Mouse (Mus musculus) liver, adult 2 months (tissue): Measurements from ENCODE around the gene Tmem143. TPM values are rescaled to one million over a fixed set of nuclear protein-coding genes. Genes with fewer than 3 reads are reported as not detected.
A peak's percentile ranks its signal among the peaks of the same experiment; 100 is the strongest.

Experiments
- DNase-seq: peaks from one replicate; pipeline ENCODE4 v3.0.0-alpha.2; 2011; ENCODE audit warnings: low read depth, low spot score; ENCODE audit errors: extremely low read depth
- H3K27ac ChIP-seq: fragments of 200-500 bp; replicated peaks from 2 replicates; pipeline ENCODE4 v1.5.1; 2012; ENCODE audit warnings: low read depth, mild to moderate bottlenecking, control low read depth, inconsistent platforms, low read length; ENCODE audit not compliant: insufficient read depth
- H3K27me3 ChIP-seq: fragments of 200-500 bp; 2 replicates; pipeline ENCODE4 v1.6.1; 2012; ENCODE audit warnings: mild to moderate bottlenecking, moderate library complexity, low read length, inconsistent platforms; ENCODE audit not compliant: control insufficient read depth, insufficient read depth
- H3K36me3 ChIP-seq: fragments of 200-500 bp; 2 replicates; pipeline ENCODE4 v1.6.1; 2012; ENCODE audit warnings: low read length, inconsistent platforms; ENCODE audit not compliant: control insufficient read depth, insufficient read depth
- H3K4me1 ChIP-seq: fragments of 200-500 bp; 2 replicates; pipeline ENCODE4 v1.6.1; 2011; ENCODE audit warnings: low read length; ENCODE audit not compliant: control insufficient read depth, insufficient read depth
- H3K4me3 ChIP-seq: fragments of 200-500 bp; 2 replicates; pipeline ENCODE4 v1.5.1; 2011; ENCODE audit warnings: low read depth, mild to moderate bottlenecking, control low read depth, low read length, moderate library complexity; ENCODE audit not compliant: insufficient read depth
- H3K79me2 ChIP-seq: fragments of 200-500 bp; 2 replicates; pipeline ENCODE4 v1.6.1; 2012; ENCODE audit warnings: inconsistent platforms, mild to moderate bottlenecking, low read length, moderate library complexity; ENCODE audit not compliant: control insufficient read depth, insufficient read depth
- H3K9ac ChIP-seq: fragments of 200-500 bp; 2 replicates; pipeline ENCODE4 v1.6.1; 2012; ENCODE audit warnings: low read depth, mild to moderate bottlenecking, control low read depth, inconsistent platforms, low read length
- CTCF ChIP-seq: fragments of 200-500 bp; IDR thresholded peaks from 2 replicates; pipeline ENCODE4 v1.5.1; 2011; ENCODE audit warnings: low read depth, low read length, control low read depth
- POLR2A ChIP-seq: fragments of 200-500 bp; IDR thresholded peaks from 2 replicates; pipeline ENCODE4 v1.6.1; 2011; ENCODE audit warnings: low read length, control low read depth; ENCODE audit not compliant: insufficient read depth; ENCODE audit errors: extremely low read depth
- WGBS: fragments of 180-500 bp; shearing (Covaris S2); methylation state at CpG from one replicate; pipeline ENCODE4 v1.1.7; 2018; 5-methylcytosine and 5-hydroxymethylcytosine counted together
- polyA plus RNA-seq: library from polyadenylated mRNA; depleted of rRNA; stranded (reverse); fragments of >200 nt; gene quantifications from 2 replicates; pipeline ENCODE4 v1.2.3, GENCODE M21; 2012; rRNA removed
- total RNA-seq: library from RNA; depleted of rRNA; stranded (reverse); fragments of >200 nt; gene quantifications from 2 replicates; pipeline ENCODE4 v1.2.3, GENCODE M21; 2014; rRNA removed

Tmem143 gene
- total RNA-seq (16.6 and 27.7 TPM in 2 replicates), polyA plus RNA-seq (53.7 and 59.5 TPM in 2 replicates)

DNA sequence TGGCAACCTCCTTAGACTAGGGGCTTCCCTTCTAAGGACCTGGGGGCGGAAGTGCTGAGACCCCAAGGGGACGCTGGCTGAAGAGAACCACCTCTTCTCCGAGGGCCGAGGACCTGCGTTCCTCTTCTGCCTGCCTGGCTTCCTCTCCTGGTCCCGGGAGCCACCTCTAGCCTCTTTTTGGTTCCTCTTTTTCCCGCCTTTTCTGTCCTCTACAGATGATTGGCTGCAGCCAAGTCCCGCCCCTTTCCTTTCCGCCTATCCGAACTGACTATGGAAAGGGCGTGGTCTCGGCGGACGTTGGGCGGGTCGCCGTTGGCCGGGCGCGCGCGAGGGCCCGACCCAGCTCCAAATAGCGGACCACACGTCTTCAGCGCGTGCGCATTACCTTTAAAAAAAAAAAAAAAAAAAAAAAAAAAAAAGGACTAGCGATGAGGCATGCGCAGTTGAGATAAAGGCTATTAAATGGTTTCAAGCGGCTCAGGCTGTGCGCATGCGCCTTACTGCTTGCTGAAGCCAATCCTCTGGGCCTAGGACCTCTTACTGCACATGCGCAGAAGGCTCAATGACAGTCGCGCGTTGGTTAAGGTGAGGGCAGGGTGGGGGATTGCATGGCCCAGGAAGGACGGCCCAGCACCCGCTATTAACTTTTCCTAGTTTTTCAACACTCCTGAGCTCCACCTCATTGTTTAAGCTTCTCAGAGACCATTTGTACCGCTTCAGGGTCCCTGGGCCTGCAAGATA lies at the start of gene Tmem143, which contains the start of gene Syngr4:
Gene Tmem143 (plus strand): TSS at position 425 of the 741 bp plus-strand sequence.
Gene Syngr4 (minus strand): TSS at position 198 of the 741 bp plus-strand sequence.
- H3K79me2 ChIP-seq = no peaks in the 10 kb centered on the region; the same call in 1 of the 2 replicates
- H3K27ac ChIP-seq = peak within 1 kb of the TSS; percentile 92
- peak; percentile 97 for DNase-seq
- TF ChIP-seq POLR2A = peak; percentile 84
- no peak for TF ChIP-seq CTCF
- no peaks in the 10 kb centered on the region for H3K27me3 ChIP-seq
- 1% methylated on average over 40 of the region's 40 CpGs for WGBS
- H3K4me1 ChIP-seq = peaks cover 6% of the 10 kb centered on the region
- no peaks in the 10 kb centered on the region for H3K36me3 ChIP-seq
- H3K4me3 ChIP-seq = peak within 1 kb of the TSS; percentile 71
- H3K9ac ChIP-seq = peak within 1 kb of the TSS; percentile 70

DNA sequence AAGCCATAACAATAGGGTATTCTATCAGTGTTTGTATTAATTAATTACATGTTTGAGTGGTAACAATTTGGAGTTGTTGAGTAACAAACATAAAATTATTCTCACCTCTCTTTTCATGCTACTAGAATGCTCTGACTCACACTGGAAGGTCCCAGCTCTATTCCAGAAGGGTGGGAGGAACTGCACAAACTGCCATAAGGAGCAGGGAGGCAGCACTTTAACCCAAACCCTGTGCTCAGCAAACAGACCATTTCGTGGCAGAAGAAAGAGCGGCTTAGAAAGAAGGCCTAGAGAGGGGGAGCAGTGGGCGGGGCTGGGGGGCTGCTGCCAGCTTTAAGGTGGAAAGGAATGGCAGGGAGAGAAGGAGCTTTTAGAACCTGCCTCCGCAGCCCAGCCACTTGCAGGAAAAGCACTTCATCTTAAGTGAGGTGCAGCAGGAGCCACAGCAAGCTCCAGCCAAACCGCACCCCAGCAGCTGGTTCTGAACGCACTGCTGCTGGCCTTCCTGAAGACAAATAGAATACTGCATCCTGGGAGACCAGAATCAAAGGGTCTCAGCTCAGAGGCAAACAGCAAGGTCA lies 48.2 kb upstream of the Tmem143 start:
- Histone ChIP-seq H3K4me3 (no peak overlapping the region), H3K9ac (no peak overlapping the region), H3K36me3 (no peaks in the 10 kb centered on the region), H3K27ac (no peak overlapping the region), H3K79me2 (no peaks in the 10 kb centered on the region), H3K27me3 (no peaks in the 10 kb centered on the region), H3K4me1 (no peaks in the 10 kb centered on the region)
- TF ChIP-seq POLR2A (no peak), CTCF (no peak)
- no peak for DNase-seq
- WGBS = 58% methylated on average over 6 of the region's 6 CpGs

DNA sequence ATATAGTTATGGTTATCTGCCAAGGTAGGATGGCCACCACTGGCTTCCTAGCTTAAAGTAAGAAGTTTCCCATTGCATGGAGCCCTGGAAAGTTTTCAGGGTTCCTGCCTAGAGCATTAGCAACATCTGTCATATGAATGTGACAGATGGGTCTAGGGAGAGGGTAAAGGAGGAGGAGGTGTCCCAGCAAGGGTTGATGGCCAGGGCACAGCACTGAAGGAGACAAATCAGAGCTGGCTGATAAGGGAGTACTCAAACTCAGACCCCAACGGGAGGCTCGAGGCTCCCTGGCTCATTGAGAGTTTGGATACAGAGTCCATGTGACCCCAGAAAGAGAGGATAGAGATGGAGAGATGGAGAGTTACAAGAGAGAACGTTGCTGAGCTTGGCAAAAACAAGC lies 46.1 kb upstream of the Tmem143 start:
- Histone ChIP-seq H3K79me2 (no peaks in the 10 kb centered on the region), H3K27me3 (no peaks in the 10 kb centered on the region), H3K27ac (no peak overlapping the region), H3K4me3 (no peak overlapping the region), H3K36me3 (no peaks in the 10 kb centered on the region), H3K4me1 (no peaks in the 10 kb centered on the region), H3K9ac (no peak overlapping the region)
- 66% methylated on average over 3 of the region's 3 CpGs for WGBS
- DNase-seq = no peak
- no peak for TF ChIP-seq POLR2A
- TF ChIP-seq CTCF = no peak

DNA sequence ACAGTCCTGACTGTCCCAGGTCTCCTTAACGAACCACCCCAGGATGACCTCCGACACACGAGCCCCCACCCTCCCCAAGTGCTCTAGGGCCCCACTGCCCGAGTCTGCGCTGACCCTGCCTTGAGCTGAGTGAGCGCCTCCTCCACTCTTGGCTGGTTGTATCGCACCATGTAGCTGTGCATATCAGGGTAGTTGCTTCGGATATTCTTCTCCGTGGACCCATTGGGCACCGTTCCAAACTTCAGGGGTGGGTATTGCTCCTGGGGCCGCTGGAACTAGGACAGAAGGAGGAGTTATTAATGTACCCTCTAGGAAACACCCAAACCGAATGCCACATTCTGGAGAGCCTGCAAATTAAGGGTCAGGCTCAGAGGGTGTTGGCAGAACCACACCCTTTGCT lies 43.7 kb upstream of the Tmem143 start:
- Histone ChIP-seq H3K4me1 (no peaks in the 10 kb centered on the region), H3K9ac (no peak overlapping the region), H3K36me3 (no peaks in the 10 kb centered on the region), H3K79me2 (no peaks in the 10 kb centered on the region), H3K4me3 (no peak overlapping the region), H3K27ac (no peak overlapping the region), H3K27me3 (peaks cover 5% of the 10 kb centered on the region; the same call in 1 of the 2 replicates)
- 85% methylated on average over 12 of the region's 12 CpGs for WGBS
- no peak for TF ChIP-seq POLR2A
- no peak for TF ChIP-seq CTCF
- no peak for DNase-seq

DNA sequence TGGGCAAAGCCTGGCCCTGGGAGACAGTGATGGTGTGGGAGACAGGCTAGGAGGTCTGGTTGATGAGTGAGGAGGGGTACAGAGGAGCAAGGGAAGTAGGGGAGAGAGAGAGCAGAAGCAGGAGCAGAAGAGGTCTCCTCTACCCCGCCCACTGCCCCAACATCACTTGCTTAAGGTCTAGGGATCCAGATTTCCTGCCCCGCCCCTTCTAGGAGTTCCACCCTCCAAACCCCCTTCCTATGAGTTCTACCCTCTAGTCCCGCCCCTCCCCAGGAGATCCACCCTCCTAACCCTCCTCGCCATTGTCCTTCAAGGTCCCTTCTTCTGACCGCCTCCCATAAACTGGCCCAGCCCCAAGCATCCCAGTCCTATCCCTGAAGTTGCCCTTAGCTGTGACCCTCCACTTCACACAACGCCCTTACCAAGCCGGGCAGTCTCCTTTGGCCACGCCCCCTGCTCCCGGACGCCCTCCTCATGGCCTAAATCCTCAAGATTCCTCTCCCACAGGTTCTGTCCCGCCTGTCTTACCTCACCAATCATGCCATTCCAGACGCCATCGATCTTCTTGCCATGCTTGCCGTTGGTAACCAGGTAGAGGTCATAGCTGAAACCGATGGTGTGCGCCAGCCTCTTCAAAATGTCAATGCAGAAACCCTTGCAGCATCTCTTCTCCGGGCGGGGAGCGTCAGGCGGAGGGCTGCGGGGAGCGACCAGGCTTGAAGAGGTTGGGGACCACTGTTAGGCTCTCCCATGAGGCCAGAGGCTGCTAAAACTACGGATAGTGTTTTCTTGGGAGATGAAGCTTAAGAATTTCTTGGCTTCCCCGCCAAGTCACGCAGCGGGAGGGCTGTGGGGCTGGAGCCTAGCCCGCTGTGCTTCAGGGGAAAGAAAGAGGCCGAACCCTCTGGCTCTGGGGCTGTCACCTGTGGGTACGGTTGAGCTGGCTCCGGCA lies 39.5 kb upstream of the Tmem143 start:
- Histone ChIP-seq H3K4me1 (no peaks in the 10 kb centered on the region), H3K27ac (no peak overlapping the region), H3K27me3 (peaks cover 5% of the 10 kb centered on the region; the same call in 1 of the 2 replicates), H3K4me3 (peak overlapping the region; percentile 23; the same call in 1 of the 2 replicates), H3K79me2 (no peaks in the 10 kb centered on the region), H3K36me3 (no peaks in the 10 kb centered on the region), H3K9ac (no peak overlapping the region)
- WGBS = 11% methylated on average over 30 of the region's 30 CpGs
- DNase-seq = no peak
- TF ChIP-seq POLR2A (no peak), CTCF (no peak)
